In genomic region chr16:18608226-18608625, GRCm38 (mm10) we compare ENCODE assay signal across 12 mouse cellular contexts. TPM values are rescaled to one million over a fixed set of nuclear protein-coding genes. Genes with fewer than 3 reads are reported as not detected.
DNase-seq lines count a peak whose midpoint lies in the region; ATAC-seq and TF ChIP-seq lines count a peak whose summit lies in the region.
"Had no signal": no experiment of that assay in that cellular context is flagged by ENCODE, and none has a peak within 500 bp of the region (broad histone marks: within the 10 kb centered on the region; RNA-seq: fewer than 3 reads in every experiment).

No protein-coding gene starts in this region.

- no peak overlapping the region for H3K4me3 ChIP-seq in intestine, embryonic 14.5 days (ENCODE audit: low read depth, low read length)
- no peak overlapping the region for H3K4me3 ChIP-seq in intestine, postnatal 0 days (ENCODE audit: low read depth, low read length)
- no peak overlapping the region for H3K4me3 ChIP-seq in stomach, embryonic 16.5 days (replicated peaks; ENCODE audit: low read length)
- H3K4me3 ChIP-seq: erythroblast, embryonic 14.5 days; left cerebral cortex, adult 2 months had no signal

- H3K27ac ChIP-seq in intestine, embryonic 14.5 days (ENCODE audit: low read depth), result no peak overlapping the region
- no peak overlapping the region for H3K27ac ChIP-seq in intestine, postnatal 0 days (ENCODE audit: low read depth, low read length)
- H3K27ac ChIP-seq in stomach, embryonic 16.5 days (ENCODE audit: low read length), result no peak overlapping the region
- H3K27ac ChIP-seq: left cerebral cortex, adult 2 months had no signal

- peaks cover 11% of the 10 kb centered on the region; the same call in 1 of the 2 replicates for H3K27me3 ChIP-seq in intestine, embryonic 14.5 days (replicated peaks; ENCODE audit: control insufficient read depth, insufficient read depth, low read length)
- no peaks in the 10 kb centered on the region for H3K27me3 ChIP-seq in intestine, postnatal 0 days (replicated peaks; ENCODE audit: control insufficient read depth, insufficient read depth, low read length)
- H3K27me3 ChIP-seq in stomach, embryonic 16.5 days (ENCODE audit: control insufficient read depth, insufficient read depth, low read length), result no peaks in the 10 kb centered on the region

- H3K9me3 ChIP-seq in intestine, embryonic 14.5 days (ENCODE audit: control insufficient read depth, low read length), result no peaks in the 10 kb centered on the region
- H3K9me3 ChIP-seq in intestine, postnatal 0 days (ENCODE audit: control insufficient read depth), result no peaks in the 10 kb centered on the region
- no peaks in the 10 kb centered on the region for H3K9me3 ChIP-seq in stomach, embryonic 16.5 days (replicated peaks; ENCODE audit: control insufficient read depth, low read length)

- H3K4me2 ChIP-seq in intestine, embryonic 14.5 days (ENCODE audit: low read length), result peak overlapping the region; percentile 30; the same call in 1 of the 2 replicates
- no peak overlapping the region for H3K4me2 ChIP-seq in intestine, postnatal 0 days (replicated peaks; ENCODE audit: low read depth)
- peak overlapping the region; percentile 31; the same call in 1 of the 2 replicates for H3K4me2 ChIP-seq in stomach, embryonic 16.5 days (ENCODE audit: low read depth, low read length)

- no peak for ATAC-seq in intestine, embryonic 14.5 days (replicated peaks; ENCODE audit: low FRiP score, low TSS enrichment, low read depth)
- ATAC-seq in intestine, postnatal 0 days, result no peak
- ATAC-seq in stomach, embryonic 16.5 days (ENCODE audit: insufficient read depth, low FRiP score), result no peak
- no peak for ATAC-seq in megakaryocyte progenitor cell, adult 5-6 weeks (replicated peaks; ENCODE audit: poor library complexity)

- H3K36me3 ChIP-seq in intestine, embryonic 14.5 days (ENCODE audit: control insufficient read depth, insufficient read depth, low read length), result no peaks in the 10 kb centered on the region
- no peaks in the 10 kb centered on the region for H3K36me3 ChIP-seq in intestine, postnatal 0 days (ENCODE audit: control insufficient read depth, insufficient read depth)
- no peaks in the 10 kb centered on the region for H3K36me3 ChIP-seq in stomach, embryonic 16.5 days (ENCODE audit: control insufficient read depth, insufficient read depth, low read length)

- peaks cover 12% of the 10 kb centered on the region; the same call in 1 of the 2 replicates for H3K4me1 ChIP-seq in intestine, embryonic 14.5 days (replicated peaks; ENCODE audit: control insufficient read depth, insufficient read depth, low read length)
- no peaks in the 10 kb centered on the region for H3K4me1 ChIP-seq in intestine, postnatal 0 days (replicated peaks; ENCODE audit: control insufficient read depth, insufficient read depth, low read length)
- H3K4me1 ChIP-seq in stomach, embryonic 16.5 days (ENCODE audit: control insufficient read depth, insufficient read depth, low read length), result peaks cover 19% of the 10 kb centered on the region

- WGBS in intestine, embryonic 14.5 days, result 8% methylated on average over 11 of the region's 11 CpGs
- WGBS in intestine, postnatal 0 days, result 21% methylated on average over 11 of the region's 11 CpGs
- WGBS in stomach, embryonic 16.5 days, result 17% methylated on average over 11 of the region's 11 CpGs

- TF ChIP-seq CTCF in intestine, postnatal 0 days (IDR thresholded peaks at IDR 0.05; ENCODE audit: low read depth), result no peak

- no peak overlapping the region for H3K9ac ChIP-seq in intestine, embryonic 14.5 days (ENCODE audit: low read length)
- no peak overlapping the region for H3K9ac ChIP-seq in intestine, postnatal 0 days (ENCODE audit: low read depth, low read length)
- H3K9ac ChIP-seq in stomach, embryonic 16.5 days (ENCODE audit: low read length), result 0 out of 2 replicates have a peak overlapping the region, but pooled peaks have one; percentile 31

- no peak for DNase-seq in intestine, embryonic 14.5 days (ENCODE audit: low spot score)
- peak; percentile 43 for DNase-seq in ovary, postnatal 36 days (ENCODE audit: low spot score)
- no peak for DNase-seq in ovary, adult 18-20 months (ENCODE audit: low spot score)
- DNase-seq in gastrocnemius, postnatal 10 days, result peak; percentile 60
- no peak for DNase-seq in MN1 (ENCODE audit: low spot score)

RNA-seq across cellular contexts. Expression of gene Gp1bb, which starts 14.0 kb away (rescaled TPM):
- 1.9 and 2.0 TPM in 2 replicates for polyA plus RNA-seq in intestine, embryonic 14.5 days (2014; fragmentation: Nextera tagmentation; extraction: Ambion mirVana)
- 1.6 and 2.4 TPM in 2 replicates for polyA plus RNA-seq in intestine, postnatal 0 days (2015; fragmentation: Nextera tagmentation; extraction: Ambion mirVana)
- total RNA-seq in gastrocnemius, postnatal 10 days (2021), result not detected
- 0.68 and 0.74 TPM in 2 replicates for polyA plus RNA-seq in stomach, embryonic 16.5 days (2015; fragmentation: Nextera tagmentation; extraction: Ambion mirVana)
- 0.76 TPM in 1 of 2 replicates, not detected in the other for total RNA-seq in megakaryocyte progenitor cell, adult 5-6 weeks (2015)
- 0.25 TPM in 1 of 2 replicates, not detected in the other for total RNA-seq in megakaryocyte progenitor cell, adult 5-6 weeks (2017)
- total RNA-seq: ES-E14 had no signal

RNA-seq across cellular contexts. Expression of gene Tbx1, which starts 17.8 kb away (rescaled TPM):
- 0.14 and 0.22 TPM in 2 replicates for polyA plus RNA-seq in intestine, embryonic 14.5 days (2014; fragmentation: Nextera tagmentation; extraction: Ambion mirVana)
- polyA plus RNA-seq in intestine, postnatal 0 days (2015; fragmentation: Nextera tagmentation; extraction: Ambion mirVana), result 0.93 and 1.0 TPM in 2 replicates
- total RNA-seq in gastrocnemius, postnatal 10 days (2021), result 1 to 10 TPM; 2.3 to 5.5 TPM
- polyA plus RNA-seq in stomach, embryonic 16.5 days (2015; fragmentation: Nextera tagmentation; extraction: Ambion mirVana), result 0.20 and 0.84 TPM in 2 replicates
- not detected in 2 replicates for total RNA-seq in megakaryocyte progenitor cell, adult 5-6 weeks (2015)
- not detected in 2 replicates for total RNA-seq in megakaryocyte progenitor cell, adult 5-6 weeks (2017)
- total RNA-seq: hematopoietic stem cell, adult 5-6 weeks had no signal
- polyA plus RNA-seq: erythroblast, embryonic 14.5 days had no signal

RNA-seq across cellular contexts. Expression of gene Gm49601, which starts 18.0 kb away (rescaled TPM):
- 2.0 and 2.2 TPM in 2 replicates for polyA plus RNA-seq in intestine, embryonic 14.5 days (2014; fragmentation: Nextera tagmentation; extraction: Ambion mirVana)
- polyA plus RNA-seq in intestine, postnatal 0 days (2015; fragmentation: Nextera tagmentation; extraction: Ambion mirVana), result 0.34 and 1.4 TPM in 2 replicates
- 1 to 10 TPM; 1.6 to 3.6 TPM for total RNA-seq in gastrocnemius, postnatal 10 days (2021)
- 3.1 and 4.2 TPM in 2 replicates for polyA plus RNA-seq in stomach, embryonic 16.5 days (2015; fragmentation: Nextera tagmentation; extraction: Ambion mirVana)
- 0.79 and 1.4 TPM in 2 replicates for total RNA-seq in megakaryocyte progenitor cell, adult 5-6 weeks (2015)
- total RNA-seq in megakaryocyte progenitor cell, adult 5-6 weeks (2017), result 1.4 and 3.5 TPM in 2 replicates
- total RNA-seq: hematopoietic stem cell, adult 5-6 weeks had no signal

RNA-seq across cellular contexts. Expression of gene Sept5, which starts 21.5 kb away (rescaled TPM):
- polyA plus RNA-seq in intestine, embryonic 14.5 days (2014; fragmentation: Nextera tagmentation; extraction: Ambion mirVana), result 29.3 and 29.9 TPM in 2 replicates
- polyA plus RNA-seq in intestine, postnatal 0 days (2015; fragmentation: Nextera tagmentation; extraction: Ambion mirVana), result 24.7 and 25.4 TPM in 2 replicates
- 10 to 100 TPM in 1 of 2 experiments, 1 to 10 TPM in 1; 7.9 to 15.7 TPM for total RNA-seq in gastrocnemius, postnatal 10 days (2021)
- polyA plus RNA-seq in stomach, embryonic 16.5 days (2015; fragmentation: Nextera tagmentation; extraction: Ambion mirVana), result 26.8 and 37.7 TPM in 2 replicates
- total RNA-seq in megakaryocyte progenitor cell, adult 5-6 weeks (2015), result 7.0 and 9.1 TPM in 2 replicates
- 2.6 and 8.7 TPM in 2 replicates for total RNA-seq in megakaryocyte progenitor cell, adult 5-6 weeks (2017)
- polyA plus RNA-seq: erythroblast, embryonic 14.5 days had no signal

Comparison
In these comparisons a context has a peak if more than half of its experiments do, and no peak if none do; other contexts are left out.
1. DNase-seq: peak in ovary, postnatal 36 days (single experiment) and gastrocnemius, postnatal 10 days (single experiment); none in intestine, embryonic 14.5 days (single experiment), ovary, adult 18-20 months (single experiment) and MN1 (single experiment).